Mouse (Mus musculus): Measurements from ENCODE around the gene Olfr98. TPM values are rescaled to one million over a fixed set of nuclear protein-coding genes. Genes with fewer than 3 reads are reported as not detected.

Olfr98 gene
- total RNA-seq, 2 experiments from 2014 or later: not detected

Other genes starting within 250 kb of the Olfr98 start
- not detected for gene Mog, start 240.4 kb downstream of the Olfr98 start, total RNA-seq (2021)
- 1 to 10 TPM; 8.0 to 8.1 TPM for gene Gabbr1, start 217.8 kb downstream of the Olfr98 start, total RNA-seq (2021)
- gene Olfr90, start 175.2 kb downstream of the Olfr98 start, total RNA-seq (2021): not detected
- not detected for gene Olfr91, start 165.5 kb downstream of the Olfr98 start, total RNA-seq (2021)
- not detected for gene Olfr92, start 143.7 kb downstream of the Olfr98 start, total RNA-seq (2021)
- gene Olfr93, start 102.3 kb downstream of the Olfr98 start, total RNA-seq (2021): not detected
- gene Ubd, start 69.9 kb downstream of the Olfr98 start, total RNA-seq (2021): under 1 TPM in 1 of 2 experiments, not detected in 1; 0.28 TPM
- not detected for gene Olfr94, start 62.8 kb downstream of the Olfr98 start, total RNA-seq (2021)
- not detected for gene Olfr95, start 50.6 kb downstream of the Olfr98 start, total RNA-seq (2021)
- gene Olfr96, start 43.6 kb downstream of the Olfr98 start, total RNA-seq (2021): not detected
- not detected for gene Olfr97, start 26.4 kb downstream of the Olfr98 start, total RNA-seq (2021)
- under 1 TPM; 0.81 to 0.94 TPM for gene H2-M3, start 6.5 kb upstream of the Olfr98 start, total RNA-seq (2021)
- gene Olfr99, start 19.7 kb upstream of the Olfr98 start, total RNA-seq (2021): not detected
- gene Olfr101, start 40.6 kb upstream of the Olfr98 start, total RNA-seq (2021): not detected
- gene Olfr102, start 53.3 kb upstream of the Olfr98 start, total RNA-seq (2021): not detected
- gene Olfr103, start 75.9 kb upstream of the Olfr98 start, total RNA-seq (2021): not detected
- gene Olfr104-ps, start 95.8 kb upstream of the Olfr98 start, total RNA-seq (2021): not detected
- not detected for gene Olfr105-ps, start 115.3 kb upstream of the Olfr98 start, total RNA-seq (2021)
- gene Olfr106-ps, start 126.6 kb upstream of the Olfr98 start, total RNA-seq (2021): not detected
- gene Olfr107, start 135.5 kb upstream of the Olfr98 start, total RNA-seq (2021): not detected
- not detected for gene Olfr108, start 181.7 kb upstream of the Olfr98 start, total RNA-seq (2021)
- not detected for gene Olfr109, start 195.2 kb upstream of the Olfr98 start, total RNA-seq (2021)
- not detected for gene H2-M2, start 219.8 kb upstream of the Olfr98 start, total RNA-seq (2021)
- gene Olfr110, start 228.7 kb upstream of the Olfr98 start, total RNA-seq (2021): not detected
- gene Olfr111, start 244.3 kb upstream of the Olfr98 start, total RNA-seq (2021): not detected